Mouse (Mus musculus) T-cell, adult 2 months (primary cell): ENCODE results near the gene Phgr1.

Experiments
- DNase-seq: peaks from one replicate; pipeline ENCODE4 v3.0.0; 2022; ENCODE audit warnings: low spot score

Gene Phgr1

DNA sequence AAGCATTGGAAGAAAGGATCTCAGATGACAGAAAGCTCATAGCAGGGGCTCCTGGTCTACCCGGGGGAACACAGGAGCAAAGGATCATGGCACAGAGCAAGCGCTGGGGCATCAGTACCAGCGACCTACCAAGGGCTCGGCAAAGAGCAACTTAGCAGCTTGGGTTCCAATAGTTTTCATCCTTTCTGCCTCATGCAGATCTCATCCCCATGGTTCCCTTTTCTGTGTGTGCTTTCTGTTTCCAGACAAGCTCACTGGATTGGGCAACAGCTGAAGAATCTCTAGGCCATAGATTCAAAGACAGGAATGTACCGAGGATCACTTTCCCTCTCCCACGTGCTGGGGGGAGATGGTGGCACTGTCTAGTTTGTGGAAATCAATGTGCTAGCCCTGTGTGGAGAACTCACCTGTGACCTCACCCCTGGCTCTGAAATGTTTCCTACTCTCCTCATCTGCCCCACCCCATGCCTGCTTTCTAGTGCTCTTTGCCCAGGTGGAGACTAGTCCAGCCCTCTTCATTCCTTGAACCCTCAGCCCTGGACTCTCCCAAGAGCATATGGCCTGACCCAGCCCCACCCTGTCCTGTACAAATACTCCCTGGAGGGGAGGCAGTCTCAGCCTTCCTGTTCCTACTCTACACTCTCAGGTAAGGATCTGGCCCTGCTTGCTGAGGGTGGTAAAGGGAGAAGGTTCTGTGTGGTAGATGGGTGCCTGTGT, at the start of gene Phgr1:
Phgr1 (plus strand) TSS at position 612 of the 717 bp plus-strand sequence.
- DNase-seq: no peak

DNA sequence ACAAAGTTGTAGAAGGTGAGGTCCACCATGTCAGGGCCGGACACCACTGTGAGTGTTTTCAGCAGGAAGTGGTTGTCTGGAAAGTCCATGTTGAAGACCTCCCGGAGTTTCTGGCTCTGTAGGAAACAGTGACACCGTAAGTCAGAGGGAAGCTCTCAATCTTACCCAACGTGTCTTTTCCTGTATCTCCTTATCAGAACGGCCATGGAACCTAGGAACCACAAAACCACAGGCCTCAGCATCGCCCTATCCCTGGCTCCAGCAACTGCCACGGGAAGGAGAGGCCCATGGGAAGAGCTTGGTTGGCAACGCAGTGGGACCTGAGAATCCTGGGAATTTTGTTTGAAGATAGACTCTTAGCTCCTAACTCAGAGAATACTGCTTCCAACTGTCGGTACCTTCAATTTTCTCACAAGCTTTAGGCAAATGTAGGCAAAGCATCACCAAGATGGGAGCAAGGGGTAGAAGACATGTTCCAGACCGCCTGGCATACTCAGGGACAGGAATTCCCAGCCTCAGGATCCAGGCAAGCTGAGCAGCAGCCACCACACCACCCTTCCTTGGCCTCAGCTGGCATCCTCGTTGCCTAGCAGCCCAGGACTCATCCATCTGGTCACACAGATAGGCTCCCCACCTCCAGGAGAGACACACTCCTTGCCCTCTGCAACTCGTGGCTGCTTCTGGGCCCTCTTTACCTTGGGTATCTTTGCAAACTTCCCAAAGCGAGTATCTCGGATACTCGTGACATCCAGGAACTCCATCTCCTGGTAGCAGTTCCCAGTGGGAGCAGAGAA, 48.7 kb upstream of the Phgr1 start:
- DNase-seq: no peak

DNA sequence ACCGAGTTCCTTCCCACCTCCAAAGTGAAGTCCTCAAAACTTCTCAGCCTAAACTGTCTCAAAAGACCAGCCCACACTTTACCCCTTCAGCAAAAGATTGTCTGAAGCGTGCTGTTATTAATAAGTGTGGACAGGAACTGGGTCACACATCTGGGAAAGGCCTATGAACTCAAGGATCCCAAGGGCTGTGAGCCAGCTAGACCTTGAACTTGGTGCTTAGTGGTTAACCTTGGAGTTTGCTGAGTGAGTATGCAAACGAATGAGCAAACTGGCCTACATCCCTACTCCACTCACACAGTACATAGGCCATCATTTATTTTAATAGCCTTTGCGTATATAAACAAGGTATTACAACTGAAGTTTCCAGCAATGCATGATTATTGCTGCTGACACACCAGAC, 47.1 kb upstream of the Phgr1 start:
- no peak for DNase-seq

DNA sequence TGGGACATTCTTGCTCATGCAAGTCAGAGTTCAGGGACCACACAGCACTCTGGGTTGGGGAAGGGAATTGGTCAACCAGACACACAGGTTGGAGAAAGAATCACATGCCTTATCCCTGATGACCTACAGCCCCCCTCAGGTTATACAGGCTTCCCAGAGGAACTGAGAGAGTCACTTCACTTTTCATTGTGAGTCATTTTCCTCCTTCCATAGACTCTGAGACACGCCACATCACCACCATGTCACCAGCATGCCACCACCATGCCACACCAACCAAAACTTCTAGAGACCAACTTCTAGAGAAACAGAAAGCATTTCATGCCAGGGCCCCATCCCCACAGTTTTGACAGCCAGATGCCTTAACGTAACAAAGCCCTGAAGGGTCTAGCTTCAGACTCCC, 45.7 kb upstream of the Phgr1 start:
- no peak for DNase-seq

DNA sequence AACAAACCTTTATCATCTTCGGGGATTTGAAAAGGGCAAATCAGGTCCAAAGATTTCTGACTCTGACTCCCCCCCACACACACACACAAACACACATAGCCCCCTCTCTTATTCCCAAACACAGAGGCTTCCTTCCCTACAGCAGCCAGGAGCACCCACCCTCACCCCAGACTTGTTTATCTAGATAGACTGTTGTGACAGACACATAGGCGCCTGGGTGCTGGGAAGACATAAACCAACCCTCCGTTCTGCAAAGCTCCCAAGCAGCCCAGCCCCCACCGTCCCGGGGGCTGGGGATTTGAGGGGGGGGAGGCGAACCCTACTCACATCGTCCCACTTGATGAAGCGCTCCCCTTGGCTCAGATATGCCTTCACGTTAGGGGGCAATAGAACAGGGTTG, 44.7 kb upstream of the Phgr1 start:
- no peak for DNase-seq

DNA sequence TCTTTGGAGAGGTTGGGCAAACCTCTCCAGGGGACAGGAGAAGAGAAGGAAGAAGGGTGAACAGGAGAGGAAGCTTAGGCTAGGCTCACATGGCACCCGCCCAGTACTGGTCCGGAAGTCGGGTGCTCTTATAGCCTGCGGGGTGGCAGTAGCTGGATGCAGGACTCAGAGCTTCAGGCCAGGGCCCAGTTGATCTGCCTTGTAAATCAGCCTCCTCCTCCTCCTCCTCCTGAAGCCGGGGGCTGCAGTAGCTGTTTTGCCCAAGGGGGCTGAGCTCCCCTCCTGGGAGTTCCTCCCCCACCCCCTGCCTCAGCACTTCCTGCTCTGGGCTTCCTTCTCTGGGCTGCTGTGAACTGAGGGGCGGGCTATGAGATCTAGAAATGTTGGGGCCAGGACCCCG, 44.2 kb upstream of the Phgr1 start, which contains the start of gene Plcb2:
Plcb2 (minus strand) TSS at position 102 of the 400 bp plus-strand sequence.
- peak; percentile 49 for DNase-seq

DNA sequence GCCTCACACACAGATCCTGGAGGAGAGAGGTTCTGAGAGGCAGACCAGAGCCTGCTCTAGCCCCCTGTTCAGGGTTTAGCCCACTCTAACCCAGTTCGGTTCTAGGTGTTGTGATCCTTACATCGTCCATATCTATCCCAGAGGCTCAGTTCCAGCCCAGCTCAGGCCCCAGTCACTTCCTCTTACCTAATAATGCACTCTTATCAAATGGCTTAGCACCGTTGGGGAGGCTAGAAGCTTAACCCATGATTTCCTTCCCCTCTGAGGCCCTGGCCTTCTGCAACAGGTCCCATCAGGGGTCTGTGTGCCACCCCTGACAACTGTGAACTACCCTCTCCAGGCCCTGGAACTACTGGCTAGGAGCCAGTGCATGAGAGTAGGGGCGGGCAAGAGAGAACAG, 43.4 kb upstream of the Phgr1 start:
- DNase-seq: no peak

DNA sequence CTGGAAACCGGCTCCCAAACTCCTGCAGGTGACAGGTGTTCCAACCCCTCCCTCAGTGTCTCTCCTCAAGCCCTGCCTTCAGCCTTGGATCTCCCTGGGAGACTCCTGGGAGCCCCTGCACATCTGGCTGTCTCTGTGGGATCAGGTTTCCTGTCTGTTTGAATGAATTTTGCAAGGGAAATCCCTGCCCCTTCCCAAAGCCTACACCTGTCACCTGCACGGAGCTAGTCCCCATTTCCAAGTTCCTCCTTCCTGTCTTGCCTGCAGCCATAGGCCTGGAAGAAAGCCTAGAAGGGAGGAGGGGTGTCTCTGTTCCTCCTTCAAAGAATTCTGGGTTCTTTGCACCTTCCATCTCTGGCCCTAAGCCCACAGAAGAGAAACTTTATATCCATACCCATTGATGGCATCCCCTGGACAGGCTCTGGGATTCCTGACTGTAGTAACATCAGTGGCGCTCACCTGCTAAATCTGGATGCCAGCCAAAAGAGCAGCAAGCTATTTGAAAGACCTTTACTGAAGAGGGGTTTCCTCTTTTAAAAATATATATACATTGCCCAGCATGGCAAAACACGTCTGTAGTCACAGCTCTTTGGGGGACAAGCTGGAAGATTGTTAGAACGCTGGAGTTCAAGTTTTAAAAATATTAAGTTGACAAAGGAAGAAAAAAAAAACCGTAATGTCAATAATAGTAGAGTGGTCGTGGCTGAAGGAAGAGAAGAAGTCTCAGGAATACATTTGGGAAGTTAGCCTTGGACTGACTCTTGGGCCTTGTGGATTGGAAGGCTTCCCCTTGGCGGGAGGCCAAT, 42.5 kb upstream of the Phgr1 start:
- no peak for DNase-seq

DNA sequence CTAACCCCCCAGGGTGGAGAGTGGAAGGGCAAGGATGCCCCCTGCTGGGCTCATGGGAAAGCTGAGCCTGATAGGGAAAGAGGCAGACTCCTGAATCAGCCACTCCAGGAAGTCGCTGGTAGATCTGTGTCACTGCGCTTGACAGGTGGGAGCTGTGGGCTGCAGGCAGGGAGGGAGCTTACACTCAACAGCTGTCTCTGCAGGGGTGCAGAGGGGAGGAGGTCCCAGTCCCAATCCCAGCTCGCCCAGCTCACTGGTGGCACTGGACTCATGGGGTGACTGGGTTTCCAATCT, 42.0 kb upstream of the Phgr1 start:
- DNase-seq: peak; percentile 46

DNA sequence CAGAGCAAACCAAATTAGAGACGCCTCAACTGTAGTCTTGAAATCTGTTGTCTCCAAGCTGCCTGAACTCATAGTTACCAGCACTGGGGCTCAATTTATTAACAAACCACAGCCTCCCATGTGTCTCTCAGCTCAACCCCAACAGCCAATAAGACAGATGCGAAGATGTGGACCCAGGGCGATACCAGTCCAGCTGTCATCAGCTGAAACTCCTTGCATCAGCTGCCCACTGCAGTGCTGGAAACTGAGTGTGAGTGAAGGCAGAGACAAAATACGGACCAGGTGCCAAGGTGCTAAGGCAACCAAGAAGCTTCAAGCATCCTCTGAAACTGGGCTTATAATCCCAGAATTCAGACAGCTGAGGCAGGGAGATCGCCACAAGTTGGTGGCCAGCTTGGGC, 40.6 kb upstream of the Phgr1 start:
- no peak for DNase-seq

DNA sequence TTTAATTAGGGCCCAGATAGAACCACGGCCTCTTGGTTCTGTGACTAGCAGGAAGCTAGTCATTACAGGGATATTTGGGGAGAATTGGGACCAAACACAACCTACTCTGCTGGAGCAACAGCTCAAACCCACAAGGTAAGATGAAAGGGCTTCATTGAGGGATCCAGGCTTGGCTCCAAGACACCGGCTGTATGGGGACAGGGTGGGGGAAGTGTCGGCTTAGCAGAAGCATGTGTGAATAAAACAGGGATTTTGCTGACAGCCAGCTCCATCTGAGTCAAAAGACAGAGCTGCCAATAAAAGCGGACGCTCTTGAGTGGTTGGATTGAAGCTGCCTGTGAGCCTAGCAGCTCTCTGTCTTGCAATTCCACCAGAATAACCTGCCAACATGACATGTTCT, 39.2 kb upstream of the Phgr1 start:
- no peak for DNase-seq

DNA sequence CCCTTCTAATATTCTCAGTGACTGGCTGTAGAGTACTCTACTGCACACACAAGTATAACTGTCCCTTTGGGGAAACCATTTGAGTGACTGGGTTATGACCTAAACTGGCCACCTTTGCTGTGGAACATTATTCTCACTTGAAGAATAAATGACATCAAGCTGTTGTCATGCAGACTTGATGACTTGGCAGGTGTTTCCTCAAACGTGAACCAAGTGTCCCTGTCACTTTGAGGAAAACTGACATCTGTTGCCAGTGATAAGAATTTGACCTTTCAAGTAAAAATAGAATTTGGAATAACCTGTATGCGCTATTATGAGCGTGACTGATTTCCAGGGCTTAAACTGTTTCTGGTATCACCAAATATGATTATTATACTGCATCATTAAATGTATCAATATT, 32.2 kb upstream of the Phgr1 start:
- DNase-seq: no peak

DNA sequence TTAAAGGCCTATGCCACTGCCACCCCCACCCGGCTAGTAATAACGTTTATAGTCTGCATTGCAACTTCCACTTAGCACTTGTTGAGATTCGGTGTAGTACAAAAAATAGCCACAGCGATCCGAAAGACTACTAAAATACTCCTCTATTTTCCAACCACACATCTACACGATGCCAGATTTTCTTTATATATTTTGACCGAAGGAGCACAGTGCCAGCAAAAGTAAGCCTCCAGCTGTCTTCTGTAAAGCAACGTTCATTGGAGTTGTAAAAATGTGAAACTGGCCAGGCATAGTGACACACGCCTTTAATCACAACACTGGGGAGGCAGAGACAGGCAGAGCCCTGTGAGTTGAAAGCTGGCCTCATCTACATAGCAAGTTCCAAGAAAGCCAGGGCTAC, 31.4 kb upstream of the Phgr1 start:
- no peak for DNase-seq

DNA sequence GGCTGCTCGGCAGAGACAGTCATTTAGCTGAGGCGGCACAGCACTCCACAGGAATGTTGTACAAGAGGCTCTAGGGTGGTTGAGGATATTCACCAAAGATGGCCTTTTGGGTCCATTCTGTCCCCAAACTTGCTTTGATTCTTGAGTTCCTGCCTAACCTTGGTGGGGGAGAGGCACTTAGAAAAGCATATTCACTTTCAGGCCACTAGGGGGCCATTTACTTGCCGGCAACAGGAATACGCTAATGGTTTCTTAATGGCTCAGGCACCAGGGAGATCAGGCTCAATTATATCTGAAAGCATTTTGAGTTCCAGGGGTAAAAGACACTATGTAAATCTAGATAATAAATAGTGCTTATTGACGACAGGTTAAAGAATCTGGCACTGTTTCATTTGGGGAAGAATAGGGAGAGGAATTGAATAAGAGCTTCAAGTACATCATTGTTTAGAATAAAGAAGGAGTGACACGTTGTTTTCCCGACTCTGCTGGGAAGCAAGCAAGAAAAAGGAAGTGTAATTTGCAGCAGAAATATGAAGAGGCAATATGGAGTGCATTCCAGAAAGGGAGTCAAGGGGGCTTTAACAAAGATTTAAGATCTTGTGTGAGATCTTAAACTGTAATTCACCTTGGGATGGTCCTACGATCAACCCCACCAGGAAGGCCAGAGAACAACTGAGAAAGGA, 29.2 kb upstream of the Phgr1 start:
- DNase-seq: peak; percentile 60

DNA sequence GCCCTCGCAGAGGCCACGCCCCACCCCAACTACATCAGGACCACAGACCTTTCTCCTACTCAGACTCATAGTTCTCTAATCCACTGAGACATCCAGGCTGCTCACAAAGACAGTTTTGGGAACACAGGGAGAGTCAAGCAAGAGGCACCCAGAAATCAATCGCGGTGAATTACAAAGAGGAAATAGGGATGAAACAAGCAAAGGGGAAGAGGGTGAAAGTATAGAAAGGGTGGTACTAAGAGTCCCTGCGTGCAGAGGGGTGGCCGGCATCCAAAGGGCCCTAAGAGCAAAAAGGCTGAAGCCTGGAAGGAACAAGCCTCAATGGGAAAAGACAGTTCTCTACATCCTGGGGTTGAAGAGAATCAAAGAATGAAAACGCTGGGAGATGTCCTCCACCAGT, 27.9 kb upstream of the Phgr1 start:
- DNase-seq: no peak

DNA sequence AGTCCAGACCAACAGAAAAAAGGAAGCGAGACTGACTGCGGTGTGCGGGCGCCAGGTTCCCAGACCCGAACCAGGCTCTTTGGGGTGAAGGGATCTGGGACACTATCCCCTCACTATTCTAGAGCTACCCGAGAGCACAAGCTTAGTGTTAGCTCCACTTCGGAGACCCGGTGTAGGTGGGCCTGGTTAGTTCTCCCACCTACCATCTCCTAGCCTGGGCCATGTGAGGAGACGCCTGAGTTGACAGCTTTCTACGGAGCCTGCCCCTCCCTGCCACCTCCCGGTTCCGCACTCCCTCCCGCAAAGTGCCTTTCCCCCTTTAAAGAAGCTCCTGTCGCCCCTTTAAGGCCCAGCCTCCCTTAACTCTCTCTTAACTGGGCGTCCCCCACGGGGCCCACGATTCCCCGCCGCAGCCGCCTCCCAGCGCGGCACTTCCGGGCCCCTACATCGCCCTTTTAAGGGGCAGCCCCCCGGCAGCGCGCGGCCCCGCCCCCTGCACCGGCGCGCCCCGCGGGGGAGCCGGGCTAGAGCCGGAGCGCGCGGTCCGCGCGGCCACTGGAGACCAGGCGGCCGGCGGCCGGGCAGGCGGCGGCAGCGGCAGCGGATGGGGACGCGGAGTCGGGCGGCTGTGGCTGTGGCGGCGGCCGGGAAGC, 27.2 kb upstream of the Phgr1 start, which contains the start of gene Inafm2:
Inafm2 (plus strand) TSS at position 527 of the 653 bp plus-strand sequence.
- DNase-seq: peak; percentile 86

DNA sequence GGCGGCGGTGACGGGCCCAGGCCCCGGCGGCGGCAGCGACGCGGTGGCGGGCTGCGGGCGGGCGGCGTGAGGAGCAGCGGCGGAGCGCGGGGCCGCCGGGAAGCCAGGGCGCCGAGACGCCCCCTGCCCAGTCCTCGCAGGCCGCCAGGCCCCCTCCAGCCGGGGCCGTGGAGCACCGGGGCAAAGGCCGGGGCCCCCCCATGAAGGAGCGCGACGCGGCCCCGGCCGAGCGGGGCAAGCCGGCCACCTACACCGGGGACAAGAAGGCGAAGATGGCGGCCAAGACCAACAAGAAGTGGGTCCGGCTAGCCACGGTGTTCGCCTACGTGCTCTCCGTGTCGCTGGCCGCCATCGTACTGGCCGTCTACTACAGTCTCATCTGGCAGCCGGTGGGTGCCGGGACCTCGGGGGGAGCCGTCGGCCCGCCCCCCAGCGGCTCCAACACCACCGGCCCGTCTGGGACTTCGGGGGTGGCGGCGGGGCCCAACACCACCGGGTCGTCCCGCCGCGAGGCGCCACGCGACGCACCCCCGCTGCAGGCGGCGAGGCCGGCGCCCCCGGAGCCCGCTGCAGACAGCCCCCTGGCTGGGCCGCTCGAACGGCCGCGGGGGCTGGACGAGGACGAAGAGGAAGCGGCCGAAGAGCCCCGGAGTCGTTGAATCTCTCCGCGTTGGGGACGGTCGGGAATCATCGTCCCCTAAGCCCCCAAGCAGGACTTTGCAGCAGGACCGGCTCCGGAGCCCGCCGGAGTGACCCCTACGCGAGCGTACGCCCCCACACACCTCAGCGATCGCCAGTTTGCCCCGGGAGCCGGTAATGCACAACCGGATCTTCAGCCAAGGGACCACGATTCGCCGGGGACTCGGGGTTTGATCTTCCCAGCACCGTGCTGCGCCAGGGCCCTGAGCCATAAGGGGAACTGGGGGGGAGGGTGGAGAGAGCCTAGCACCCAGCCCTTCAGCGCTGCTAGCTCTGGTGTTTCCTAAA, 26.4 kb upstream of the Phgr1 start:
- DNase-seq: peak; percentile 36

DNA sequence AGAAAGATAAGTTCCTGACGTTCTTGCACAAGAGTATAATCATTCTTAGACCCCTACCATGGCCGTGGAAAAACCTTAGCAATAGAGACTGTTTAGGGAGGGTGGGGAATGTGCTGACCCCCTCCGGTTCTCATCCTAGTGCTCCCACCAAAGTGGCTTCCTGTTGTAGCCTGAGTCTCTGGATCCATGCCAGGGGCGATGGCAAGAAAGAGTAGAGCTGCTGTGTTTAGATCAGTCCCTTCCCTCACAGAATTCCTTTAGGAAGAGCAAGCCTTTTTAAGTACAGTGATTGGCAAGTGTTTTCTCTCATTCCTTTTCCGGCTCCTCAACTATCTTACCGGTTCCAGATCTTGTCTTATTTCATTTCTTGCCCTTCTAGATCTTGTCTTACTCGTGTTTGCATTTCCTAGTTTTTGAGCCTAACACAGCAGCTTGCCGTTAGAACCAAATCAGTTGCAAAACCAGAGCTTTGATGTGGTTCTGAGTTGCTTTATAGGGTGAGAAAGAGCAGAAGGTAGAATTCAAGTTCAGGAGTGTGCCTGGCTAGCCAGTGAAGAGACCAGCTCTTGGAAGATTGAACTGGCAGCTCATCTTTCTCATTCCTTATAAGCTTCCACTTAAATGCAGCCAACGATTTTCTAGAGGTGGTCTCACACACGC, 25.1 kb upstream of the Phgr1 start:
- DNase-seq: peak; percentile 60

DNA sequence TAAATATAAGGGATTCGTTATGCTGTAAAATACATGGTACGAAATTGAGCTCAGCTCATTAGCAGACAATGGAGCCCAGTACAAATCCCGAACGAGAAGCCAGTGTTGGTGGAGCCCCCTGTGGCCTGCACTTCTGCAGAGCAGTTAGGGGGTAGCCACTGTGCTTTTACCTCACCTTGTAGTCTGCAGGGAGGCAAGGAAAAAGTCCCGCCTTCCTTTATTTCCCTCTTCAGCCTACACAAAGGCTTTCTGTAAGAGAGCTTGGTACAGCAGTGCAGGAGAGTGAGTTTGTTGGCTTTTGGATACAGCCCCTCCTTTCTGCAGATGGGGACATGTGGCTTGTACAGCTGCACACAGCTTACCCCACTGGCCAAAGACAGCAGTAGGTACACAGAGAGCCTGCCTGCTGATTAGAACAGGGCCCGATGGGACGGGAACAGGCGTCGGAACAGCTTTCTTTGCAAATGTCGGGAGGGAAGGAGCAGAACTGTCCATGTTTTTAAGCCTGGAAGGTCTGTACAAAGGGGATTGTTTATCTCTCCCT, 23.2 kb upstream of the Phgr1 start:
- DNase-seq: no peak

DNA sequence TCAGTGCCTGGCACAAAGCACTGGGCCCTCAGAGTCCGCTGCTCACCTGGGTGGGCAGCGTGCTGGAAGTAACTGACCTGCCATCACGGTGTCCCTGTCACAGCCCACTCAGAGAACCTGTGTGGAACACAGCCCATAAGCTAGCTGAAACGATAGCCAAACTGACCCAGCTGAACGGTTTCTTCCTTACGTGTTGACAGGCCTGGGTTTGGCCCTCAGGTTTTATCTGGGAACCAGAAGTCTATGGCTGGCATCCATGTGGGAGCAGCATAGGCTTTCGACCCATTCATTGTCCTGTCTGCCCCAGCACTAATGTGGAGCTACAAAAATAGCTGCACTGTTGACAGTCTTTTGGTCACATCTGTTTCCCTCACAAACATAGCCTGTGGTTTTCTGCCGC, 22.1 kb upstream of the Phgr1 start:
- DNase-seq: no peak
